Comparison of ENCODE assay signal across 20 mouse cellular contexts in genomic region chr13:73352491-73352890, GRCm38 (mm10). TPM values are rescaled to one million over a fixed set of nuclear protein-coding genes. Genes with fewer than 3 reads are reported as not detected.
DNase-seq lines count a peak whose midpoint lies in the region; ATAC-seq and TF ChIP-seq lines count a peak whose summit lies in the region.
"Had no signal": no experiment of that assay in that cellular context is flagged by ENCODE, and none has a peak within 500 bp of the region (broad histone marks: within the 10 kb centered on the region; RNA-seq: fewer than 3 reads in every experiment).

No protein-coding gene starts in this region.

- peak; percentile 53; the same call in 1 of the 2 replicates for ATAC-seq in heart, postnatal 0 days (ENCODE audit: insufficient read depth, low read depth)
- peak; percentile 57 for ATAC-seq in lung, postnatal 0 days
- ATAC-seq: forebrain, embryonic 14.5 days; forebrain, embryonic 16.5 days had no signal

- no peaks in the 10 kb centered on the region for H3K27me3 ChIP-seq in heart, postnatal 0 days (ENCODE audit: control insufficient read depth, insufficient read depth, low read length)
- no peaks in the 10 kb centered on the region for H3K27me3 ChIP-seq in lung, postnatal 0 days (replicated peaks; ENCODE audit: insufficient read depth, low read length)
- H3K27me3 ChIP-seq: embryonic facial prominence, embryonic 13.5 days; embryonic facial prominence, embryonic 15.5 days; forebrain, embryonic 12.5 days had no signal

- no peak overlapping the region for H3K4me3 ChIP-seq in heart, postnatal 0 days (ENCODE audit: low read depth, low read length)
- H3K4me3 ChIP-seq in lung, postnatal 0 days (ENCODE audit: low read depth, low read length) = no peak overlapping the region
- no peak overlapping the region for H3K4me3 ChIP-seq in lung, adult 2 months (replicated peaks; ENCODE audit: extremely low read depth, low read depth, low read length)
- H3K4me3 ChIP-seq: embryonic facial prominence, embryonic 13.5 days; embryonic facial prominence, embryonic 15.5 days; erythroblast, embryonic 14.5 days; forebrain, embryonic 10.5 days; forebrain, embryonic 12.5 days had no signal

- H3K27ac ChIP-seq in heart, postnatal 0 days (ENCODE audit: low read depth) = no peak overlapping the region
- H3K27ac ChIP-seq in lung, postnatal 0 days (ENCODE audit: low read length) = no peak overlapping the region
- H3K27ac ChIP-seq: embryonic facial prominence, embryonic 13.5 days; embryonic facial prominence, embryonic 15.5 days; forebrain, embryonic 10.5 days; forebrain, embryonic 12.5 days had no signal

- no peaks in the 10 kb centered on the region for H3K36me3 ChIP-seq in heart, postnatal 0 days (replicated peaks; ENCODE audit: control insufficient read depth, insufficient read depth, low read length)
- no peaks in the 10 kb centered on the region for H3K36me3 ChIP-seq in lung, postnatal 0 days (ENCODE audit: insufficient read depth, low read length)
- H3K36me3 ChIP-seq: embryonic facial prominence, embryonic 13.5 days; embryonic facial prominence, embryonic 15.5 days; forebrain, embryonic 10.5 days; forebrain, embryonic 12.5 days had no signal

- no peaks in the 10 kb centered on the region for H3K9me3 ChIP-seq in heart, postnatal 0 days (replicated peaks; ENCODE audit: control insufficient read depth, low read length)
- H3K9me3 ChIP-seq in lung, postnatal 0 days (ENCODE audit: low read length) = no peaks in the 10 kb centered on the region
- H3K9me3 ChIP-seq: embryonic facial prominence, embryonic 13.5 days; embryonic facial prominence, embryonic 15.5 days; forebrain, embryonic 10.5 days; forebrain, embryonic 12.5 days had no signal

- H3K9ac ChIP-seq in heart, postnatal 0 days (replicated peaks; ENCODE audit: low read depth, low read length) = no peak overlapping the region
- no peak overlapping the region for H3K9ac ChIP-seq in lung, postnatal 0 days (replicated peaks; ENCODE audit: low read depth)
- H3K9ac ChIP-seq: embryonic facial prominence, embryonic 13.5 days; embryonic facial prominence, embryonic 15.5 days; forebrain, embryonic 12.5 days had no signal

- no peak for DNase-seq in heart, postnatal 0 days (ENCODE audit: low spot score)
- DNase-seq in heart, adult 8-10 months (ENCODE audit: low spot score) = no peak
- DNase-seq in lung, postnatal 0 days (ENCODE audit: low spot score) = peak; percentile 5
- DNase-seq in lung, adult 2 months = no peak
- no peak for DNase-seq in kidney, adult 8-10 months
- DNase-seq: adrenal gland, adult 2 months; adrenal gland, postnatal 10 days; adrenal gland, postnatal 25 days; cerebellum, adult 11 months; cerebellum, adult 8-10 months; cerebellum, adult 9-11 months; cerebellum, postnatal 36 days; embryo, embryonic 11 days had no signal

- peak; percentile 31; the same call in 1 of the 2 replicates for TF ChIP-seq CTCF in heart, postnatal 0 days (IDR thresholded peaks at IDR 0.05; ENCODE audit: low read depth)
- TF ChIP-seq CTCF in lung, postnatal 0 days (IDR thresholded peaks at IDR 0.05) = peak; percentile 48
- no peak for TF ChIP-seq CTCF in lung, adult 2 months (IDR thresholded peaks at IDR 0.05; ENCODE audit: insufficient read depth, low read length)

- TF ChIP-seq POLR2A in lung, adult 2 months (IDR thresholded peaks at IDR 0.05; ENCODE audit: borderline replicate concordance, extremely low read depth, low read depth, low read length) = no peak

- peaks cover 3% of the 10 kb centered on the region; the same call in 1 of the 2 replicates for H3K4me1 ChIP-seq in heart, postnatal 0 days (ENCODE audit: control insufficient read depth, insufficient read depth)
- H3K4me1 ChIP-seq in lung, postnatal 0 days (ENCODE audit: insufficient read depth, low read depth, low read length) = no peaks in the 10 kb centered on the region
- no peaks in the 10 kb centered on the region for H3K4me1 ChIP-seq in lung, adult 2 months (ENCODE audit: control insufficient read depth, insufficient read depth, low read length)
- H3K4me1 ChIP-seq: embryonic facial prominence, embryonic 13.5 days; embryonic facial prominence, embryonic 15.5 days; forebrain, embryonic 12.5 days had no signal

- no peak overlapping the region for H3K4me2 ChIP-seq in heart, postnatal 0 days (ENCODE audit: low read depth, low read length)
- H3K4me2 ChIP-seq in lung, postnatal 0 days (replicated peaks; ENCODE audit: low read depth, low read length) = no peak overlapping the region
- H3K4me2 ChIP-seq: embryonic facial prominence, embryonic 13.5 days; embryonic facial prominence, embryonic 15.5 days; forebrain, embryonic 12.5 days had no signal

- TF ChIP-seq EP300 in heart, postnatal 0 days (IDR thresholded peaks at IDR 0.05; ENCODE audit: low read depth) = no peak
- no peak for TF ChIP-seq EP300 in lung, postnatal 0 days (IDR thresholded peaks at IDR 0.05)

RNA-seq across cellular contexts. Expression of gene Ndufs6, which starts 24.1 kb away (rescaled TPM):
- total RNA-seq in heart, postnatal 0 days (2014; rRNA removed; ENCODE audit: low replicate concordance) = 333 and 427 TPM in 2 replicates
- 1,466 and 1,522 TPM in 2 replicates for polyA plus RNA-seq in heart, postnatal 0 days (2015; fragmentation: Nextera tagmentation; extraction: Ambion mirVana)
- 1,000 to 10,000 TPM; 1,175 to 1,391 (median 1,278) TPM for total RNA-seq in heart, adult 8-10 months (2022)
- 270 and 333 TPM in 2 replicates for polyA plus RNA-seq in lung, postnatal 0 days (2015; fragmentation: Nextera tagmentation; extraction: Ambion mirVana)
- 44.2 and 60.3 TPM in 2 replicates for polyA plus RNA-seq in lung, adult 2 months (2012; rRNA removed)

RNA-seq across cellular contexts. Expression of gene Mrpl36, which starts 24.2 kb away (rescaled TPM):
- 62.9 and 102 TPM in 2 replicates for total RNA-seq in heart, postnatal 0 days (2014; rRNA removed; ENCODE audit: low replicate concordance)
- 130 and 135 TPM in 2 replicates for polyA plus RNA-seq in heart, postnatal 0 days (2015; fragmentation: Nextera tagmentation; extraction: Ambion mirVana)
- 10 to 100 TPM; 55.1 to 69.7 (median 59.7) TPM for total RNA-seq in heart, adult 8-10 months (2022)
- 99.6 and 103 TPM in 2 replicates for polyA plus RNA-seq in lung, postnatal 0 days (2015; fragmentation: Nextera tagmentation; extraction: Ambion mirVana)
- 79.2 and 81.6 TPM in 2 replicates for polyA plus RNA-seq in lung, adult 2 months (2012; rRNA removed)
